Mouse (Mus musculus) erythroid progenitor cell, adult 5-6 weeks (primary cell): ENCODE measurements at regions not wholly inside any gene's neighbourhood (a gene's known extent, or its start where the extent isn't known, plus 50 kb on each side); places are given as distances from the start of the nearest gene placed in this dataset.

Experiments used
- ATAC-seq: replicated peaks from 2 replicates; pipeline ENCODE4 v1.8.0; 2016; ENCODE audit warnings: moderate number of reproducible peaks, mild to moderate bottlenecking, moderate TSS enrichment, inconsistent platforms; ENCODE audit not compliant: poor library complexity, low FRiP score, severe bottlenecking

- ATAC-seq, result no peak
Observed at GRCm38 (mm10) chr3:66462341-66462740, 165.7 kb upstream of the Veph1 start.

DNA sequence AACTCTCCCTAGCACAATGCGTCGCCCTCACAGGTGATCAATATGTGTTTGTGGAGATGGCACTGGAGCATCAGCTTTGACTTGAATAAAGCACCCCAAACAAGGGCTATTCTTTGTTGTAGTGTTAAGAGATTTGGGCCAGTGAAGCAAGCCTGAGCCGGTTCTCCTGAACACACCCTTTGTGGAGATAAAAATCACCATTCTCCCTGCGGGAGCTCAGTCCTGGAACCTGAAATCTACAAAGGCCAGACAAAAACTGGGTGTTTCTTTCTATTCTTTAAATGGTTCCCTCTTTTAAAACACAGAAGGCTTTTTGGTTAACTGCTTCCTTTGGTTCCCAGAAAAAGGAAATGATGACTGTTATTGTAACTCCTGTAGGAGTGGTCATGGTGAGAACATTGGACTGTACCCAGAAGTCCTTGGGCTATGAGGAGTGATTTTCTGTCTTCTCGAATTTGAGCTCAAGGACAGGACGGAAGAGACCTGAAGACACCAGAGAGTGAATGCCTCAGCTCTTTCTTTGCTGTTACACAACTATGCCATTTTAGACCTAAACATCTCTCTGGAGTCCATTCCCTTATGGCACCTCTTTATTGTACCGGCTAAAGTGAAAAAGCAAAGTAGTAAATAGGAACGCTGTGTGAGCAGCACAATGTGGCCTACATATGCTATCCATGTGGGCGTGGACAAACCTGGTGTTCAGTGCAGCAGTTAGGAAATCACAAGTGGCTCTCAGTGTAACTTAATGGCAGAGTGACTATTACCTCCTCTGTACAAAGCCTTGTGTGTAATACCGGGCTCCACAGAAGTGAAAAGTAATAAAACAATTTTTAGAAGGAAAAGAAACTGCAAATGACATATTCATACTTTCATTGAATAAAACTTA, 149.9 kb upstream of the Veph1 start:
- ATAC-seq, result no peak

DNA sequence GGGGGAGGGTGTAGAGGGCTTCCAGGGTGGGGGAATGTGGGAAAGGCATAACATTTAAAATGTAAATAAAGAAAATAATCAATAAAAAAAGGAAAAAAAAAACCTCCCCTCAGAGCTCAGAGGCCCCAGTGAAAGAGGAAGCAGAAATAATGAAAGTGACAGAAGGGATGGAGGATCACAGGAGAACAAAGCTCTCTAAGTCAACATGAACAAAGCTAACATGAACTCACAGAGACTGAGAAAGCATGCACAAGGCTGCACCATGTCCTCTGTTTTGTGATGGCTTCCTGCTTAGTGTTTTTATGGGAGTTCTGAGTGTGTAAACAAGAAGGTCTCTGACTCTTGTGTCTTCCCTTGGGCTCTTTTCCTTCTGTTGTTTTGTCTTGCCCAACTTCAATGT, 136.6 kb upstream of the Veph1 start:
- no peak for ATAC-seq

GRCm38 (mm10) chr3:66430187-66430586, 133.6 kb upstream of the Veph1 start:
- ATAC-seq, result no peak

DNA sequence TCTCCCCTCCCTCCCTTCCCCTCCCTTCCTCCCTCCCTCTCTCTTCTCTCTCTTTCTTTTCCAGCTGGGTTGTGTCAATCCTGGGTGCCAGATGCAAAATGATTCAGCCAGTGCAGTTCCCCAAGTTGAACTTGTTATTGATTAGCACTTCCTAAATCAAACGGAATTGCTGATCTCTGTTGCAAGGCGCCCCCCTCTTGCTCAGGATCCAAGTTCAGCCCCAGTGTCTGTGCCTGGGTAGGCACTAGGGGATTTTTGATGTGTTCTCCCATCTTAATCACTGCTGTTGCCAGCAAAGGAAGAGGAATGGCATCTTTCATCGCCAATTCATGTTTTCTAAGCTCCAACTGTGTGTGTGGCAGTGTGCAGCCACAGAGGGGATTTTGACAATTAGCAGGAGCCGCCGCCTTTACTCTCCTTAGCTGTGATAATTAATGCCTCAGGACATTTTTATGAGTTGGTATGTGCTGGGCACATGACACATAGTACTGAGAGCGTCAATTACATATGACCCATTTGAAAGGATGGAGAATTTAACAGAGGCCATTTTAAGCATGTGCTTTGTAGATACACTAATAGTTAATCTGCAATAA, 125.9 kb upstream of the Veph1 start:
- ATAC-seq, result no peak

DNA sequence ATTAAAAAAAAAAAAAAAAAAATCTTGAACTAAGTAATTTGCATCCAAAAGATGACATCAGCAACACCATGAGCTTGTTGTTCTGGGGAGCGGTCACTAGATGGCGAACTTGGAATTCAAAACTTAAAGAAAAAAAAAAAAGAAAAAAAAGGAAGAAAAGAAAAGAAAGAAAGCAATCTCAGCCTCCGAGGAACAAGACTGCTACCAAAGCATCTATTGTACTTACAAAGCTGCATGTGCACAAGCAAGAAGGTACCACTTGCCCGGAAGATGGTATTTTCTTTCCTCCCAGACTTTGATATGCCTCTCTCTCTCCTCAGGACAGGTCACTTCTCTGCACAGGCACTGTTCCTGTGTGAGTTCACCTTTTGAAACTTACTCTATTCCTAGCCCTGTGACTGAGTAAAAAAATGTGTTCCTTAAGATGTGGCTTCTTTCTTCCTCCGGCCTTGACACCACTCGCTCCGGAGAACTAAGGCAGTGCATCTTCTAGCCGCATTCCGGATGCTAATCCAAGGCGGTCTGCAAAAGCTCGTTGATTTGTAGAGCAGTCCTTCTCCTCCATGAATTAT, 114.2 kb upstream of the Veph1 start:
- no peak for ATAC-seq

DNA sequence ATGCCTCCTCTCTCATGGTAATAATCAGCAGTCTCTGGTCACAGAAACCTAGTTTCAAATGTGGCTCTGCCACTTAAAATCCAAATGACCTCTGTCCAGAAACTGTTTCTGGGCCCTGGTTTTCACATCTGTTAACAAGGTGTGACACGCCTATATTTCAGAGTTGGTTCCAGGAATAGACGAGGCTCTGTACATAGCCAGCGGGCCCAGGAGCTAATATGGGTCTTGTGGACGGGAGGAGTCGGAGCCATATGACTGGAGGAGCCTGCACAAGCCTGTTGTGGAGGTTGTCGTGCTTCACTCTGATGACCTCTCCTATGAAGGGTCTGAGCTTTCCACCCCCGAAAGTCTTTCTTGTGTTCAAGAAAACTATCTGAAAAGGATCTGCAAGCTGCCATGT, 112.2 kb upstream of the Veph1 start:
- no peak for ATAC-seq

DNA sequence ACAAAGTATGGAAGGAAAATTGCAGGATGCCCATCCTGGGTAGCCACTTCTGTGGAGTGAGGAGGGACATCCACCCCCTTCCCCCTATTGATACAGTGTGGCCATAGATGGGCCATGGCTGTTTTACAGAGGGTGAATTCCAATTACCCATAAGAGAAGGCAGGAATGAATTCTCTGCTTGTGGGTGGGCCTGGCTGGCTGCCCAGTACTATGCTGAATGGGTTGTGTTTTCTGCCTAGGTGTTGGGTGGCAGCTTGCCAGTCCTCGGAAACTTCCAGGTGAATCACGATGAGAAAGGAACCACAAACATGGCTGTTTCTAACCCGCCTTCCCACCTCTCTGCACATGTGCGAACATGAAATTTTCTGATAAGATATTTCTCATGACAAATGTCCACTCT, 109.0 kb upstream of the Veph1 start:
- no peak for ATAC-seq

DNA sequence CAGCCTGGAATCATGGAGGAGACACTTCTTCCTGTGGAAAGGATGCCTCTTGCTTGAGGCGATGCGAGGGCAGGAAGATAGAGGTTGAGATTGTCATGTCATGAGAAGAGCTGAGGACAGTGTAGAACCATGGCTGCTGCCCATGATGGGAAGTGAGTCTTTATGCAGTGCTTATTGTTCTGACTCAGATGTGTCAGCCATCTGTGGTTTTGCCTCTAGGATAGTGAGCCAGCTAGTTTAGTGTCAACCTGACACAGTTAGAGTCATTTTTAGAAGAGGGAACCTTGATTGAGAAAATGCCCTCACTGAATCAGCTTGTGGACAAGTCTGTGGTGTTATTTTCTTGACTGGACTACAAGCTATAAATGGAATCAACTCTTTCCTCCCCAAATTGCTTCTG, 107.1 kb upstream of the Veph1 start:
- ATAC-seq, result no peak

DNA sequence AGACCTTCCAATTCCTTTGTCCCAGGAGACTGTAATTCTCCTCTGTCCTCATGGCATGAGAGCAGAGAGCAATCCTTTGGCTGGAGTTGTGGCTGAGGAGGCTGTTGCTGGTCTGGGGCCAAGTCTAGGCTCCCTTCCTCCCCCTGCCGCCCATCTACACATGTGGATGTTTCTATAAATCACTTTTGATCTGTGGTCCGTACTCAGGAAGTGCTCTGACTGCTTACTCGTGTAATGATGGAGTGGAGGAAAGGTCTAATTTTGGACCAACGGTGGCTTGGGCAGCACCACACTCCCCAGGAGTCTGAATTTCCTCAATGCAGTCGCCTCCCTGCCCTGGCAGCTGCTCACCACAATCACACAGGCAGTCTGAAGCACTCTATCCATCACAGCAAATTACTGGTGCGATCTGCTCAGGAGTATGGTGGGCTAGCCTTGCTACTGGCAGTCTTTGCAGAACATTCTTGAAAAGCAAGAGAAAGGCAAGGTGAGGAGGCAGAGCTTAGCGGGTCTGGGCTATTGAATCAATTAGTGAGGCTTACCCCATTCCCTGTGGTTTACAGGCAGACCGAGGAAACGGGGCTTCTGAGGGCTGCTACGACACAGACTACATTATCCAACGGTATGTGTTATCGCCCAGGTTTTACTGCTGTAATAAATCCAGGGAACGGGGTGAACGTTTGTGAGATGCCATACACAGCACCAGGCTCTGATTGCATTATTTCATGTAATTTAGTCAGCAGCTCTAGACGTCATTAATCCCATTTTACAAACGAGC, 104.3 kb upstream of the Veph1 start:
- no peak for ATAC-seq

DNA sequence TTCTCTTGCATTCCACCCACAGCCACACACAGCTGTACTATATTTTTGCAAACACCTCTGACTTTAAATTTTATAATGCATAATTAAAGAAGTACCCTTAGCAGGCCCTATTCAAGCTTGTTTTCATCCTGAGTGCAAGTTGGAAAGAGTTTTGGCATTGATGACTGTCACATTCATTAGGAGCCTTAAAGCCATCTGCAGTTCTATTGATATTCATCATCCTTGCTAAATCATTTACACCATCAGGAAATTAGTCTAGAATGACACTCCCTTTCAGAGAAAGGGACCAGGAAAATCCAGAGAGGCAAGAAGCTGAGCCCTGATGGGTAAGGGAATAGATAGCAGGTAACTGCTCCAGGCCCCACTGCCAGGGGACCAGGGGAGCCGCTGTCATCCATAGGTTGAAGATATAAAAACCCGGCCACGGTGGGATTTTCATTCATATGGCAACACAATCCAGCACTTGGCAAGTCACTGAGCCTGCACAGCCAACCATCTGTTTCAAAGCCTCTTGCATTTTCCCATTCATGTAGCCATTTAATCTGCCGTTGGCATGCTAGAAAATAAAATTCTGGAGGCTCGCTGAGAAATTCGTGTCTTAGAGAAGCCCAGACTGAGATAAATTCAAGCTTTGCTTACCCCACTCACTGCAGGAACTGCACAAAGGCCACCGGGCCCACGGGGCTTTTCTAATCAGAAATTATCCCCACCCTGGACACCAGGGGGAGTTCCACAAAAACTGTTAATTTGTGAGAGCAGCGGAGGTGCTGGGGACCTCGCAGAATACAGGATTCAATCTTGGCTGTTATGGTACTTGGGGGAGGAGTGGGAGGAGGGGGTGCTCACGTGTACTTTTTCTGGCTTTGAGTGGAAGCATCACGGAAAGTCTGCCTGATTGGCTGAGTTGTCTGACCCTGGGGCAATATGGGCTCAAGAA, 101.8 kb upstream of the Veph1 start:
- ATAC-seq, result no peak

- ATAC-seq, result no peak
Observed at GRCm38 (mm10) chr3:66375088-66375910, 78.7 kb upstream of the Veph1 start.

GRCm38 (mm10) chr3:66374603-66375002, 78.0 kb upstream of the Veph1 start:
- ATAC-seq, result no peak

DNA sequence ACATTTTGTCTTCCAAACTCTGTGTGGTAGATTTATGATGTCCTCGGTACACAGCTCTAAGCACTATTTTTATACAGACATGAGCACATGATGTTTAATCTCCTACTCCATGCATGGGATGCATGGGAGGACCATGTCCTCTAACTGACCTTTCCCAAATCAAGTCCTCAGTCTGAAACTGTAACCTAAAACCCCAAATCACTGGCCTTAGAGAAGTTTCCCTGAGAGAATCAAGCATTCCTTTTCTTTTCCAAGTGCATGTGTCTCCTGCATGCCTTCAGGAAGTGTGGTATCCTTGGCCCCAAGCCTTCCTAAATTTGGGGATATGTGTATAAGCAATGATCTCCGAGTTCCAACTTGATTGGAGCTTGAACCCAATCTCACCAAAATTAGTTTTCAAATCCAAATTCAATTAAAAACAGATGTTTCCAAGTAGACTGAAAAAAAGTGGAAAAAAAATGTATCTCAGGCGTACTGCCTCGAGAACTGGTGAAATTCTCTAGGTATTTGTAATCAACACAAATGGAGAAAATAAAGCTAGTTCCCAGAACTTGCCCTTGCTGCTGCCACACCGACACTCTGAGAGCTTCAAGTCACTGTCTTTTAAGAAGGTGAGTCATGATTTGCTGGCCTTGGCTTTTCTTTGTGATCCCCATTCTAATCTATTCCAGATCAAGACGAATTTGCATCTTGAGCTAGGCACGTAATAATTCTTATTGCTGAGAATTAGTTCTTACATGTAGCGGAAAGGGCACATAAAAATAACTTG, 77.4 kb upstream of the Veph1 start:
- no peak for ATAC-seq
